Mouse (Mus musculus) forebrain, embryonic 14.5 days (tissue): ENCODE results near the gene Bmp2k. TPM values are rescaled to one million over a fixed set of nuclear protein-coding genes. Genes with fewer than 3 reads are reported as not detected.

Source experiments
- ATAC-seq: fragments of 200-750 bp; cut with Nextera tagmentation; 2 replicates; pipeline ENCODE4 v1.8.0; 2017; ENCODE audit warnings: mild to moderate bottlenecking, moderate library complexity
- DNase-seq: peaks from one replicate; pipeline ENCODE4 v3.0.0-alpha.2; 2015; ENCODE audit warnings: low spot score
- H3K27ac ChIP-seq: fragments of 300-500 bp; sonication (generic); 2 replicates; pipeline ENCODE4 v1.5.1; 2014; ENCODE audit warnings: low read depth, mild to moderate bottlenecking, control low read depth, low read length, moderate library complexity
- H3K27me3 ChIP-seq: fragments of 300-500 bp; sonication (generic); replicated peaks from 2 replicates; pipeline ENCODE4 v1.6.1; 2014; ENCODE audit warnings: low read length, control low read depth, mixed read lengths; ENCODE audit not compliant: control insufficient read depth, insufficient read depth
- H3K36me3 ChIP-seq: fragments of 300-500 bp; sonication (generic); 2 replicates; pipeline ENCODE4 v1.6.1; 2014; ENCODE audit warnings: low read length, control low read depth; ENCODE audit not compliant: control insufficient read depth, insufficient read depth
- H3K4me1 ChIP-seq: fragments of 300-500 bp; sonication (generic); 2 replicates; pipeline ENCODE4 v1.6.1; 2014; ENCODE audit warnings: antibody characterized with exemption, low read length, control low read depth; ENCODE audit not compliant: control insufficient read depth, insufficient read depth
- H3K4me2 ChIP-seq: fragments of 300-500 bp; sonication (generic); 2 replicates; pipeline ENCODE4 v1.6.1; 2014; ENCODE audit warnings: mild to moderate bottlenecking, control low read depth, low read length
- H3K4me3 ChIP-seq: fragments of 300-500 bp; sonication (generic); 2 replicates; pipeline ENCODE4 v1.5.1; 2014; ENCODE audit warnings: low read depth, low read length, control low read depth
- H3K9ac ChIP-seq: fragments of 300-500 bp; sonication (generic); 2 replicates; pipeline ENCODE4 v1.6.1; 2014; ENCODE audit warnings: mild to moderate bottlenecking, low read length, control low read depth, moderate library complexity
- H3K9me3 ChIP-seq: fragments of 300-500 bp; sonication (generic); replicated peaks from 2 replicates; pipeline ENCODE4 v1.6.1; 2016; ENCODE audit warnings: low read length, control low read depth, mixed read lengths; ENCODE audit not compliant: control insufficient read depth
- WGBS: fragments of 180-500 bp; shearing (Covaris S2); extraction: QIAGEN DNeasy Blood & Tissue Kit; methylation state at CpG from one replicate; pipeline ENCODE4 v1.1.7; 2014; 5-methylcytosine and 5-hydroxymethylcytosine counted together
- polyA plus RNA-seq: library from polyadenylated mRNA; unstranded; fragments of >200 nt; fragmentation: Nextera tagmentation; extraction: Ambion mirVana; gene quantifications from 2 replicates; pipeline ENCODE4 v1.2.1, GENCODE M21; 2014

Bmp2k gene
- polyA plus RNA-seq, 1 experiment from 2014 or later = 7.1 TPM

- 49% methylated on average over 21 of the region's 21 CpGs for WGBS
- Histone ChIP-seq H3K4me2 (no peak overlapping the region), H3K4me1 (no peaks in the 10 kb centered on the region), H3K9me3 (no peaks in the 10 kb centered on the region), H3K27me3 (no peaks in the 10 kb centered on the region), H3K27ac (no peak overlapping the region), H3K4me3 (no peak overlapping the region), H3K9ac (no peak overlapping the region), H3K36me3 (no peaks in the 10 kb centered on the region)
- ATAC-seq = peak; percentile 74
- peak; percentile 93 for DNase-seq
Observed at GRCm38 (mm10) chr5:97128242-97129226, 131.0 kb downstream of the Bmp2k start.

- Histone ChIP-seq H3K4me1 (no peaks in the 10 kb centered on the region), H3K4me3 (no peak overlapping the region), H3K27me3 (no peaks in the 10 kb centered on the region), H3K36me3 (no peaks in the 10 kb centered on the region), H3K4me2 (no peak overlapping the region), H3K9me3 (no peaks in the 10 kb centered on the region), H3K27ac (no peak overlapping the region), H3K9ac (no peak overlapping the region)
- DNase-seq (peak; percentile 54), ATAC-seq (no peak)
- WGBS = 74% methylated on average over 2 of the region's 2 CpGs
Observed at GRCm38 (mm10) chr5:97129589-97129988, 132.1 kb downstream of the Bmp2k start.

DNA sequence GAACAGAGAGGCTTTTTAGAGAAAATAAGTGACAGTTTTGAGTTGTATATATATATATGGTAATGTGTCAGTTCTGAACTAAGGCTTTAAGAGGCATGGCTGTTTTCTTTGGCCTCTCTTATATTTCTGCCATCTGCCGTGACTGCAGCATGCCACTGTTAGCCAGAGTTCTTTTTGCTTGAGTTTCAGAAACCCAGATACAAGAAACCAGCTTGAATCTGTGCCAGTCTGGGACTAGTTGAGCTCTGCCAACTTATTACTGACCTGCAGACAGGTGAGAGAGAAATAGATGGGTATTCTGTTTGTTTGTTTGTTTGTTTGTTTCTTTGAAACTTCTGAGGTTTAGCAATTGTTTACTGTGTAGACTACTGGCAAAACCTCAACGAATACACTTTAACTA is 137.8 kb downstream of the Bmp2k start:
- DNase-seq = peak; percentile 30

More for the DNA sequence above, 137.8 kb downstream of the Bmp2k start:
- Histone ChIP-seq H3K9ac (no peak overlapping the region), H3K27me3 (no peaks in the 10 kb centered on the region), H3K36me3 (no peaks in the 10 kb centered on the region), H3K9me3 (no peaks in the 10 kb centered on the region), H3K4me2 (no peak overlapping the region), H3K4me1 (no peaks in the 10 kb centered on the region), H3K4me3 (no peak overlapping the region), H3K27ac (no peak overlapping the region)
- WGBS = 75% methylated on average over 2 of the region's 2 CpGs
- no peak for ATAC-seq

Other genes with a start within 250 kb of the Bmp2k start
- gene Anxa3, start 204.3 kb upstream of the Bmp2k start, polyA plus RNA-seq = 25.5 TPM in 2 replicates
- gene Paqr3, start 113.9 kb downstream of the Bmp2k start, polyA plus RNA-seq = 17.9 and 21.7 TPM in 2 replicates